Mouse (Mus musculus) WW6 (cell line): ENCODE data around the gene Map2k6.
A peak's percentile ranks its signal among the peaks of the same experiment; 100 is the strongest.
"Not testable (repeated sequence)": the region's sequence is repeated elsewhere in the genome, so short reads cannot be mapped to it uniquely, and the experiment has no call there.

ENCODE experiments used
- DNase-seq: peaks from one replicate; pipeline ENCODE4 v3.0.0-alpha.2; 2013; ENCODE audit warnings: low read depth, low spot score

The Map2k6 gene

GRCm38 (mm10) chr11:110398553-110399239, at the start of gene Map2k6:
Gene Map2k6, plus strand, starts transcription at chr11:110399122.
- peak; percentile 73 for DNase-seq

DNA sequence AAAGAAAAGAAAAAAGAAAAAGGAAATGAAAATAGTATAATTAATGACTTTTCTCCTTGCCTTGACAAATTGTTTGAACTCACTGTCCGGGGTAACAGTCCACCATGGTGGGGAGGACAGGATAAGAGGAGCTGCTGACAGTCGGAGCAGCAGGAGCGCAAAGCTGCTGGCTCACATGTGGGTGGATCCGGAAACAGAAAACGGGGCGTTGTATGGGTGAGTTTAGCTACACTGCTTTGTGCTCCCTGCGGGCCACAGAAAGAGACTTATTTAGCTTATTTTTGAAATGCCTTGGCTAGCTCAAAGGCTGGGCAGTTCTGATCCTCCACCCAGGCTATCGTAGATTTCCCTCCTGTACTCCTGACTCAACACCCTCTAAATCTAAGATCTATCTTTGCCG, 44.7 kb upstream of the Map2k6 start:
- DNase-seq, result no peak

DNA sequence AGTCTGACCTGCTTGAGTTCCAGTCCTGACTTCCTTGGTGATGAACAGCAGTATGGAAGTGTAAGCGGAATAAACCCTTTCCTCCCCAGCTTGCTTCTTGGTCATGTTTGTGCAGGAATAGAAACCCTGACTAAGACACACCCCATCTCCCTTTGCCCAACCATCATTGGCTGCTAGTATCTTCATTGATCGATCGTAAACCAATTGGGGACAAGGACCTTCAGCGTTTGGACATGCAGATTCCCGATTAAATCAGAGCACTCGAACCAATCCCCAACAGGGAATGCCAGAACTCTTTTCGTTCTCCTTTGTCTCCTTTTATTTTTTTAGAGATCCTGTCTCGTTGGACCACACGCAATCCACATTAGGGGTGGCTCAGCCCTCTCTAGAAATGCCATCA, 43.8 kb upstream of the Map2k6 start:
- DNase-seq, result not testable (repeated sequence)

- no peak for DNase-seq
Measured at GRCm38 (mm10) chr11:110357756-110358551, 41.0 kb upstream of the Map2k6 start.

DNA sequence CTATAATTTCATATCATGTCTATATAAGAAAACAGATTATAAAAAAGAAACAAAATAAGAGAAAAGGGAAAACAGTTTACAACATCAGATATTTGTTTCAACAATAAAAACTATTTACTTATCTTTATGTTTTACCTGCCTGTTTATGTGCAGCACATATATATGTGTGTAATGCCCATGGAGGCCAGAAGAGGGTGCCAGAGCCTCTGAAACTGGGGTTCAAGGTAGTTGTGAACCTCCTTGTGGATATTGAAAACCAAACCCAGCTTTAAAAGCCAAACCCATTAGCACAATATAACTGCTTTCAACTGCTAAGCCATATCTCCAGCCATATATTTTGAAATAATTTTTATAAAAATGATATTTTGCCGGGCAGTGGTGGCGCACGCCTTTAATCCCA, 33.9 kb upstream of the Map2k6 start:
- peak; percentile 50 for DNase-seq

GRCm38 (mm10) chr11:110366902-110367301, 32.0 kb upstream of the Map2k6 start:
- no peak for DNase-seq

GRCm38 (mm10) chr11:110367638-110368037, 31.3 kb upstream of the Map2k6 start:
- DNase-seq, result no peak

DNA sequence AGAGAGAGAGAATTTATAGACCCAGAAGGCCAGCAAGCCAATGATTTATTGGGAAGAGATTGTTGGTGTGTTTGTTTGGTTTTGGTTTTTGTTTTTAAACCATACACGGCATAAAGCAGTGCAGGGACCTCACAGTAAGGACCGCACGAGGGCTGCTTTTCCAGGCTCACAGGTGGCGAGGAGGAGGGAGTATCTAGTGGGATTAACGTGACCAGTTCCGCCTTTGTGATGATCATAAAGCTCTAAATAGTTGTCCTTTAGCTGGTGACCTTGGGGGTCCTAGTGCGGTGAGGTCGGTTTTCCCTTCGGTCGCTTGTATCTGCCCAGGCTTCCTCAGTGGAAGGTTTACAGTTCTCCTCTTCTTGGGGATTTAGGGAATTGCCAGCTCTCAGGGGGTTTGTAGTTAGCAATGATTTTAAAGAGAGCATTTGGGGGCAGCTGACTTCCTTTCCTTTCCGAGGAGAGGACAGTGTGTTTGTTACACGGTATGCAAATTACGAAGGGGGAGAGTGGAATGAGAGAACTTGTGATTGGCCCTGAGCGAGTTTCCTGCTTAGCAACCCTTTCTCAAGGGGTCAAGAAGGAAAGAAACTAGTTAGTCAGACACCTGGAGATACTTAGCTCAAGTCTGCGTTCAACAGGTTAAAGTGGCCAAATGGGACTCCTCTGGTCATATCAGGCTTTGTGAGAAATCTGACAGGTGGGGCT, 29.5 kb upstream of the Map2k6 start:
- no peak for DNase-seq

DNA sequence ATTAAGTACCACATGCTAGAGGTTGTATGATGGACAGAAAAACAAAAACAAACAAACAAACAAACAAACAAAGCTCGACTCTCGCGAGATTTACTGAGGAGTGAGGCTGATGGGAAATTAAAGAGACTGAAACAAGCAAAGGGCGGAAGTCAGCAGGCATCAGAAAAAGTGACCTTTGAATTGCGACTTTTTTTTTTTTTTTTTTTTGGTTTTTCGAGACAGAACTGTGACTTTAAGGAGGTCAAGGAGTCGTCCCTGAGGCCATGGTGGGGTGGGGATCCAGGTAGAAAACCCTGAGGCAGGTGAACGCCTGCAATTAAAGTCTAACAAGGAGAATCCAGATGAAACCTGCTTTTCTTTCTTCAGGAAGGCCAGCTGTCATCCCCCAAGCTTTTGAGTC, 27.1 kb upstream of the Map2k6 start:
- DNase-seq, result peak; percentile 50

DNA sequence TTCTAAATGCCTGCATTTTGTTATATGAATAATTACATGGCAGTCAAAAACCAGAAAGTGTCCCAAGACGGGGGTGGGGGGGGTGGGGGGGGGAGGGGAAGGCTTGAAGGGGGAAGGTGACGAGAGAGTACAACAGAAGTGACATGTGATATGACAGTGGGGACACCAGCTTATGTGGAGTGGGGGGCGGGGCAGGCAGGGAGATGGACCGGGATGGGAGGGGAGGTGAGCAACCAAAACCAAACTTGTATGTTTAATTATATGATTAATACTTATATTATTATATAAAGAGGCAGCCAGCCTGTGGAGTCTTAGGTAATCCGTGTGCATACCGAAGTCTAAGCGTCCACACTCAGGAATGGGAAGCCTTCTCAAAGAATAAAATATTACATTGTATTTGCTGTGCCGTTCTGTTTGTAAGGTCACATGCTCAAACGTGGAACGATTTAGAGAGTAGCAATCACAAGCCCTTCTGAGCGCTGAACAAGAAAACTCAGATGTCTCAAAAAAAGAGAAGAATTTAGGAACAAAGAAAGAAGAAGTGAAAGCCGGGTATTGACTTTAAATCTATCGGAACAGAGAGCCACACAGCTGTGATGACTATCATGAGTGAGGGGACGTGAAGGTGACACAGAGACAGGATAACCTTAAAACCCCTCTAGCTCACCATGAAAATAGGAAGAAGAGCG, 26.5 kb upstream of the Map2k6 start:
- no peak for DNase-seq

GRCm38 (mm10) chr11:110374036-110374435, 24.9 kb upstream of the Map2k6 start:
- DNase-seq, result no peak

DNA sequence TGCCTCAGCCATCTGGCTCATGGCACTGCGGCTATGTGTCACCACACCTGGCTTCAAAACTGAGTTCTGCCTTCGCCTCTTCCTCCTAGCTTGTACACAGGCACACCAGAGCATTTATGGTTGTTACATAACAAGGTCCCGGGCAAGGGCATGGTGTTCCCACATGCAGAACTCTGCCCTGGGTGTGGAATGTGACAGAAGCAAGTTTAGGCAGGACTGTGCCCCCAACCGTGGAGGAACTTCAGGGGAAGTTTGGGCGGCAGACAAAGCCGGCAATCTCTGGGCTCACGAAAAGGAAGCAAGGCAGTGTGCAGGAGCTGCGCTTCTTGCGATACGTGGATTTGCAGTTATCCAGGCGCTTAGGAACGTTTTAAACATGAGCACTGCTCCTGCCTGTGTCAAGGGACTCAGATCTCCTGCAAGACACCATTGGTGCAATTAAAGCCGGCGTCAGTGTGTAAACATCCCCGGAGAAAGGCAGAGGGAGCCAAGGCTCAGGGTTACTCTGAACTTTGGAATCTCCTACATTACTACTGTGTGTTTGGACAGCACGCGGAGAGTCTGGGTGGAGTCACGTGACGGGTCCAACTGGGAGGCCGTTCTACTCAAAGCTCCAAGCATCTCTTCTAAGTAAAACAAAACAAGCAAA, 19.1 kb upstream of the Map2k6 start:
- DNase-seq, result no peak

DNA sequence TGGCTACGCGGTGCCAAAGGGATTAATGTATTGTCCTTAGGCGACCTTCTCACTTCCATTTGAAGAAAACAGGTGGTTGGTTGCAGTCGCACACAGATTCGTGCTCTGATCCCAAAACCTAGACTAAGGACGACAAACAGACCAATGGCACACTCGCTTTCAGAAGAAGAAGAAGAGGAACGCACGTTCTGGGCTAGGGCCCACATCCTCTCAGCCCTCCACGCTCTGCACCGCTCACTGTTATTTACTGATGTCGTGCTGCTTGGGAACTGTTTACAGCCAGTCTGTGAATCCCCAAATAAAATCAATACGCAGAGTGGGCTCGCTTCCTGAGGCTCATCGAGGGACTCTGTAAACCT, 18.6 kb upstream of the Map2k6 start:
- no peak for DNase-seq

GRCm38 (mm10) chr11:110385487-110385886, 13.4 kb upstream of the Map2k6 start:
- no peak for DNase-seq

- no peak for DNase-seq
Measured at GRCm38 (mm10) chr11:110392763-110393162, 6.2 kb upstream of the Map2k6 start.

DNA sequence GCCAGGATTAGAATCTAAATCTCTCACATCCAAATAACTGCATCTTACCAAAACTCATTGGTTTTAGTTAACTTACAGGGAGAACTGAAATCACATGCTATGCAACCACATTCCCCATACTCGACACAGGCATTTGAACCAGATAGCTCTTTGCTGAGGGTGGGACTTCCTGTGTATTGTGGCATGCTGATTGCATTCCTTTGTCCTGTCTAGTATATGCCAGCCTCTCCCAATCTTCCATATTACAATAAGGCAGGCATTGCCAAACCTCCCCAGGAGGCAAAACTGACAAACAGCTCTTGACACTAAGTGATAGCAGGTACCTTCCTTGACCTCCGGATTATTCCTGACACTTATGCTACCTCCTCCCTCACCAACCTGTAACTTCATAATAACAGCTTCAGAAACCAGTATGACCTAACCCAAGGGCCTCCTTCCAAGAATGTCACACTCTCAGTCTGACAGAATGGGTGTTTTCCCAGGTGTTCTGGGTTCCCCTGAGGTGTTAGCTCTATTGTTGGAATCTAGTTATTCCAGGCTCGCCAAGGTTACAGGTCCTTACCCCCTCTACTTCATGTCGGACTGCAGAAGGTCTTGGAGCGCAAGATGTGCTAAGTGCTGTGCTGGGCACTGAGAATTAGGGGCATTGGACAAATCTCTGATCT, 4.0 kb upstream of the Map2k6 start:
- DNase-seq, result no peak

DNA sequence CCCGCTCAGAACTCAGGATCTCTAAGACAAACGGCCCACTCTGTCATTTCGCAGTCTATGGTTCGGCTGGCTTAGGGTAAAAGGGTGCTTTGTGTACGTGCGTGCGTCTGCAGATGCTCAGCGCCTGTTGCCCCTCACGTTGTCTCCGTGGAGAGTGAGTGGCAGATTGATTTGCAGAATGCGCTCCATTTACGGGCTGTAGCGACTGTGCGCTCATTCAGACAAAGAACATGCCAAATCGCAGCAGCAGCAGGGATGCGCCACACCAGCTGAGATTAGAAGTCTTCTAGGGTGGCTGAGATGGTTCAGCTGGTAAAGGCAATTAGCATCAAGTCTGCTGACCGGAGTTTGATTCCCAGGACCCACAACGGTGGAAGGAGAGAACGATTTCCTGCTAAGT, 2.8 kb upstream of the Map2k6 start:
- no peak for DNase-seq

DNA sequence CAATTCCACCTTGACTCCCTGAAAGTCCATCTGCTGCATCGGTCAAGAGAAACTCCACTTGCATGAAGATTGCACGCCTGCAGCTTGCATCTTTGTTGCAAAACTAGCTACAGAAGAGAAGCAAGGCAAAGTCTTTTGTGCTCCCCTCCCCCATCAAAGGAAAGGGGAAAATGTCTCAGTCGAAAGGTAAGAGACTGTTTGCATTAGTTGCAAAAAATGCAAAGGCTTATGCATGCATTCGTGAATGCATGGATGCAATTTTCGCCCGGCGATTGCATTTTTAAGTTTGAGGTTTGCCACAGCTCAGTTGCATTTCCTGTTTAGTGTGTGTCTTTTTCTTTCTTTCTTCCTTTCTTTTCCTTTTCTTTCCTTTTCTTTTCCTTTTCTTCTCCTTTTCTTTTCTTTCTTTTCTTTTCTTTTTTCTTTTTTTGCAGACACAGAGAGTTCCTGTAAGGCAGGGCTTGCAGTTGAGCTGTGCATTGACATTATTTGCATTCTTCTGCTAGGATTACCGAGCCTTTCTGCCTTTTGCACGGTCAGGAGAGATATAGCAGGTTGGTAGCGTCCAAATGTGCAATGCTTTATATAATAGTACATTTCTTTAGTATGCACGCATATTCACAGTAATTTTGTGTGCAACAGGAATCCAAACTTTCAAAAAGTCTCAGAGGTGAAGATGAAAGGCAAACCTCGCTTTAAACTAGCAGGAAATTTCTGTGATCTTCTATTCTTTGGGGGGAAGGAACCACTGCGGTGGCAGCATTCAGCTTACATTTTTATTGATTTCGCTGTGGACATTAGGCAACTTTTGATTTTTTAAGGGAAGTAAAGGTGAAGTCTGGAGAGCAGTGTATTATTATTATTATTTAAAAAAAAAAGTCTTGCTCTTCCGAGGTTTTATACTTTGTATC, 573 bp downstream of the Map2k6 start:
- no peak for DNase-seq

DNA sequence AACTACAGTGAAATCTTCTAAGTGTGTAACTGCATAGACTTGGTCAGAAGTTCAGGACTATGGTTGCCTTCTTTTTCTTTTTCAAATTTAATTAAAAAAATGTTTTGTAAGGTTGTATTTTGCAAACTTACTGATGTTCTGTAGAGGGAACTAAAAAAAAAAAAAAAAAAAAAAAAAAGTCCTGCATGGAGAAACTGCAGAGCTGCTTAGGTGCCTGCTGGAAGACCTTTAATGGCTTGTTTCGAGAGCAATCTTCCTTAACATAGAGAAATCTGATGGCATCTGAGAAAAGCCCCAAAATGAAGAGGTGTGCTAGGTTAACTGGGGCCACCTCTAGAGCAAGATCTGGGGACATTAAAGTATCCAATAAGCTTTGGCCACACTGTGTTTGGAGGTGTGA, 1.4 kb downstream of the Map2k6 start:
- DNase-seq, result no peak

GRCm38 (mm10) chr11:110402671-110403070, 3.7 kb downstream of the Map2k6 start:
- DNase-seq, result no peak
